Comparison of ENCODE assay signal across 22 mouse cellular contexts in genomic region chr11:24132358-24132757, GRCm38 (mm10). TPM values are rescaled to one million over a fixed set of nuclear protein-coding genes. Genes with fewer than 3 reads are reported as not detected.
DNase-seq lines count a peak whose midpoint lies in the region; ATAC-seq and TF ChIP-seq lines count a peak whose summit lies in the region.
"Had no signal": no experiment of that assay in that cellular context is flagged by ENCODE, and none has a peak within 500 bp of the region (broad histone marks: within the 10 kb centered on the region; RNA-seq: fewer than 3 reads in every experiment).

No protein-coding gene starts in this region.

- no peaks in the 10 kb centered on the region for H3K79me2 ChIP-seq in CH12.LX (replicated peaks; ENCODE audit: control insufficient read depth, extremely low read depth, insufficient read depth, poor library complexity, severe bottlenecking)
- peaks cover 77% of the 10 kb centered on the region for H3K79me2 ChIP-seq in MEL (ENCODE audit: control insufficient read depth, insufficient read depth, low read length, poor library complexity)
- H3K79me2 ChIP-seq in heart, adult 2 months (replicated peaks; ENCODE audit: control insufficient read depth, insufficient read depth, low read length): no peaks in the 10 kb centered on the region

- 56% methylated on average over 6 of the region's 6 CpGs for WGBS in liver, embryonic 13.5 days (ENCODE audit: insufficient replicate concordance)
- 75% methylated on average over 6 of the region's 6 CpGs for WGBS in liver, postnatal 0 days (ENCODE audit: insufficient replicate concordance)
- 89% methylated on average over 6 of the region's 6 CpGs for WGBS in heart, adult 2 months

- no peak for ATAC-seq in liver, embryonic 13.5 days (ENCODE audit: low read depth)
- ATAC-seq in liver, postnatal 0 days: no peak
- ATAC-seq: hindbrain, postnatal 0 days had no signal

- dilution Hi-C loops in CH12.LX (cut with MboI; ENCODE audit: extremely low pct_ligation_motif_present, extremely low pct_unique_long_range_greater_than_20kb, low sequenced_read_pairs): no loop called here

- peaks cover 48 to 97% of the 10 kb centered on the region in 2 experiments for H3K4me1 ChIP-seq in CH12.LX (ENCODE audit: control insufficient read depth in 1 of 2, insufficient read depth in 2 of 2)
- H3K4me1 ChIP-seq in MEL (ENCODE audit: control insufficient read depth in 1 of 2, insufficient read depth in 2 of 2, low read length in 2 of 2): peaks cover 73 to 91% of the 10 kb centered on the region in 2 experiments
- peaks cover 100% of the 10 kb centered on the region for H3K4me1 ChIP-seq in liver, embryonic 13.5 days (replicated peaks)
- H3K4me1 ChIP-seq in liver, postnatal 0 days (ENCODE audit: insufficient read depth): peaks cover 65% of the 10 kb centered on the region
- no peaks in the 10 kb centered on the region for H3K4me1 ChIP-seq in heart, adult 2 months (ENCODE audit: control insufficient read depth, insufficient read depth, low read length)

- H3K36me3 ChIP-seq in CH12.LX (replicated peaks in 1 of 2; ENCODE audit: control insufficient read depth in 1 of 2, insufficient read depth in 1 of 2, low read length in 1 of 2): peaks cover 0 to 57% of the 10 kb centered on the region in 2 experiments
- peaks cover 21 to 93% of the 10 kb centered on the region in 2 experiments for H3K36me3 ChIP-seq in MEL (ENCODE audit: control insufficient read depth in 1 of 2, insufficient read depth in 2 of 2, low read length in 2 of 2)
- peaks cover 17% of the 10 kb centered on the region for H3K36me3 ChIP-seq in liver, embryonic 13.5 days
- H3K36me3 ChIP-seq in liver, postnatal 0 days (replicated peaks; ENCODE audit: insufficient read depth, low read length): no peaks in the 10 kb centered on the region
- H3K36me3 ChIP-seq in heart, adult 2 months (ENCODE audit: control insufficient read depth, insufficient read depth, low read length): no peaks in the 10 kb centered on the region
- H3K36me3 ChIP-seq: heart, embryonic 13.5 days had no signal

- TF ChIP-seq RAD21 in CH12.LX (IDR thresholded peaks at IDR 0.05; ENCODE audit: low read depth, low read length) (no peak), MEL (IDR thresholded peaks at IDR 0.05; ENCODE audit: low read depth, low read length) (no peak)

- TF ChIP-seq POLR2A in CH12.LX (IDR thresholded peaks at IDR 0.05; ENCODE audit: low read depth, low read length) (no peak), MEL (IDR thresholded peaks at IDR 0.05; ENCODE audit: control insufficient read depth in 1 of 2, insufficient read depth in 1 of 2, low read depth in 1 of 2, low read length in 2 of 2, poor library complexity in 1 of 2) (no peak)
- TF ChIP-seq POLR2A in heart, adult 2 months (IDR thresholded peaks at IDR 0.05; ENCODE audit: insufficient read depth, low read depth, low read length): no peak

- DNase-seq in CH12.LX (ENCODE audit: extremely low read depth) (no peak), MEL (ENCODE audit: low read depth, low spot score) (peak; percentile 66)
- DNase-seq in liver, embryonic 13.5 days: no peak
- DNase-seq in liver, postnatal 0 days: no peak
- DNase-seq in lung, adult 18-20 months: no peak
- no peak for DNase-seq in heart, adult 2 months
- DNase-seq: adrenal gland, postnatal 10 days; cerebellum, adult 18-20 months; cerebellum, adult 9-11 months; cerebellum, postnatal 36 days; gastrocnemius, postnatal 14 days; heart, postnatal 36 days had no signal

- H3K9me3 ChIP-seq in CH12.LX (replicated peaks; ENCODE audit: low read length) (no peaks in the 10 kb centered on the region), MEL (replicated peaks; ENCODE audit: insufficient read depth, low read length) (no peaks in the 10 kb centered on the region)
- no peaks in the 10 kb centered on the region for H3K9me3 ChIP-seq in liver, embryonic 13.5 days (replicated peaks)
- H3K9me3 ChIP-seq in liver, postnatal 0 days (ENCODE audit: low read length): no peaks in the 10 kb centered on the region
- H3K9me3 ChIP-seq: embryonic facial prominence, embryonic 13.5 days; forebrain, embryonic 12.5 days; G1E; heart, embryonic 13.5 days had no signal

- H3K4me2 ChIP-seq in CH12.LX (ENCODE audit: insufficient read depth, low read depth, poor library complexity, severe bottlenecking): no peak overlapping the region
- H3K4me2 ChIP-seq in liver, embryonic 13.5 days: no peak overlapping the region
- no peak overlapping the region for H3K4me2 ChIP-seq in liver, postnatal 0 days (ENCODE audit: low read depth, low read length)
- H3K4me2 ChIP-seq: embryonic facial prominence, embryonic 13.5 days; forebrain, embryonic 12.5 days; heart, embryonic 13.5 days had no signal

- H3K9ac ChIP-seq in CH12.LX (ENCODE audit: insufficient read depth, low read depth) (no peak overlapping the region), MEL (ENCODE audit: control insufficient read depth, low read depth, low read length, poor library complexity, severe bottlenecking) (peak overlapping the region; percentile 52)
- peak overlapping the region; percentile 60 for H3K9ac ChIP-seq in liver, embryonic 13.5 days
- H3K9ac ChIP-seq in liver, postnatal 0 days (replicated peaks): no peak overlapping the region
- H3K9ac ChIP-seq in heart, adult 2 months (ENCODE audit: low read depth, low read length): no peak overlapping the region
- H3K9ac ChIP-seq: embryonic facial prominence, embryonic 13.5 days; forebrain, embryonic 12.5 days; heart, embryonic 13.5 days had no signal

- no peak for TF ChIP-seq EP300 in CH12.LX (IDR thresholded peaks at IDR 0.05; ENCODE audit: low read length)
- TF ChIP-seq EP300 in MEL (IDR thresholded peaks at IDR 0.05; ENCODE audit: low read depth in 1 of 2, low read length in 2 of 2): no peak
- TF ChIP-seq EP300 in liver, postnatal 0 days (IDR thresholded peaks at IDR 0.05; ENCODE audit: low read depth): no peak
- no peak for TF ChIP-seq EP300 in heart, adult 2 months (IDR thresholded peaks at IDR 0.05; ENCODE audit: insufficient read depth, low read depth, low read length)

- H3K27me3 ChIP-seq in CH12.LX (replicated peaks) (no peaks in the 10 kb centered on the region), MEL (ENCODE audit: control insufficient read depth in 1 of 2, insufficient read depth in 2 of 2, low read length in 2 of 2) (no peaks in the 10 kb centered on the region)
- H3K27me3 ChIP-seq in liver, embryonic 13.5 days: no peaks in the 10 kb centered on the region
- H3K27me3 ChIP-seq in liver, postnatal 0 days (ENCODE audit: insufficient read depth, low read length): no peaks in the 10 kb centered on the region
- no peaks in the 10 kb centered on the region for H3K27me3 ChIP-seq in heart, adult 2 months (ENCODE audit: control insufficient read depth, insufficient read depth, low read length)
- H3K27me3 ChIP-seq: embryonic facial prominence, embryonic 13.5 days; forebrain, embryonic 12.5 days; heart, embryonic 13.5 days had no signal

- in situ Hi-C loops in CH12.LX (cut with MboI; ENCODE audit: low pct_ligation_motif_present, low pct_unique_long_range_greater_than_20kb, low sequenced_read_pairs): loop anchor here (5.0 kb wide), 2 partner anchors 65 to 125 kb away; no protein-coding TSS in a partner anchor

- intact Hi-C loops in heart, adult 2 months (cut with DNase I): no loop called here

- H3K4me3 ChIP-seq in CH12.LX (replicated peaks in 1 of 3; ENCODE audit: low read depth in 2 of 3, low read length in 2 of 3, poor library complexity in 1 of 3) (peak overlapping the region in 1 of 3 experiments; percentile 3), MEL (ENCODE audit: control insufficient read depth in 1 of 2, insufficient read depth in 1 of 2, low read depth in 2 of 2, low read length in 2 of 2) (no peak overlapping the region)
- H3K4me3 ChIP-seq in liver, embryonic 13.5 days (replicated peaks): no peak overlapping the region
- no peak overlapping the region for H3K4me3 ChIP-seq in liver, postnatal 0 days (ENCODE audit: low read depth, low read length)
- no peak overlapping the region for H3K4me3 ChIP-seq in heart, adult 2 months
- H3K4me3 ChIP-seq: embryonic facial prominence, embryonic 13.5 days; forebrain, embryonic 12.5 days; heart, embryonic 13.5 days had no signal

- peak overlapping the region; percentile 54; the same call in 1 of the 2 replicates for H3K27ac ChIP-seq in CH12.LX (ENCODE audit: insufficient read depth, low read depth)
- H3K27ac ChIP-seq in MEL (ENCODE audit: control insufficient read depth, low read depth, low read length): peak overlapping the region; percentile 91
- H3K27ac ChIP-seq in liver, embryonic 13.5 days: peak overlapping the region; percentile 92
- peak overlapping the region; percentile 34; the same call in 1 of the 2 replicates for H3K27ac ChIP-seq in liver, postnatal 0 days (ENCODE audit: low read depth)
- no peak overlapping the region for H3K27ac ChIP-seq in heart, adult 2 months
- H3K27ac ChIP-seq: embryonic facial prominence, embryonic 13.5 days; forebrain, embryonic 12.5 days; heart, embryonic 13.5 days; hindbrain, postnatal 0 days had no signal

- TF ChIP-seq CTCF in CH12.LX (conservative IDR thresholded peaks at IDR 0.05 in 1 of 2, IDR thresholded peaks at IDR 0.05 in 1 of 2; ENCODE audit: low read depth in 2 of 2, low read length in 2 of 2): no peak
- no peak for TF ChIP-seq CTCF in MEL (IDR thresholded peaks at IDR 0.05 in 2 of 3, conservative IDR thresholded peaks at IDR 0.05 in 1 of 3; ENCODE audit: control insufficient read depth in 1 of 3, insufficient read depth in 1 of 3, low read depth in 2 of 3, low read length in 3 of 3, poor library complexity in 1 of 3, severe bottlenecking in 1 of 3)
- no peak for TF ChIP-seq CTCF in liver, postnatal 0 days (IDR thresholded peaks at IDR 0.05; ENCODE audit: low read depth)
- TF ChIP-seq CTCF in heart, adult 2 months (IDR thresholded peaks at IDR 0.05): no peak

RNA-seq across cellular contexts. Expression of gene Bcl11a, which starts 54.5 kb away (rescaled TPM):
- 6.8 and 9.0 TPM in 2 replicates for total RNA-seq in CH12.LX (2012; rRNA removed)
- 13.4 and 13.9 TPM in 2 replicates for total RNA-seq in CH12.LX (2014; rRNA removed)
- 52.1 and 57.9 TPM in 2 replicates for polyA plus RNA-seq in CH12.LX (2012; ENCODE audit: insufficient read length, low read depth)
- 37.0 and 43.8 TPM in 2 replicates for total RNA-seq in MEL (2012; rRNA removed)
- 100 to 1,000 TPM in 1 of 2 experiments, 10 to 100 TPM in 1; 83.8 to 112 TPM for polyA plus RNA-seq in MEL (2012; ENCODE audit: insufficient read depth in 1 of 2, insufficient read length in 2 of 2, low read depth in 1 of 2, low replicate concordance in 2 of 2, missing spikeins in 1 of 2)
- 37.9 and 45.0 TPM in 2 replicates for polyA plus RNA-seq in liver, embryonic 13.5 days (2015; fragmentation: Nextera tagmentation; extraction: Ambion mirVana)
- polyA plus RNA-seq in liver, postnatal 0 days (2015; fragmentation: Nextera tagmentation; extraction: Ambion mirVana): 6.6 and 10.3 TPM in 2 replicates
- 1 to 10 TPM; 2.4 to 4.2 TPM for total RNA-seq in heart, adult 2 months (2021)
- polyA plus RNA-seq in heart, adult 2 months (2012; rRNA removed): 1.1 and 1.7 TPM in 2 replicates

RNA-seq across cellular contexts. Expression of gene A830031A19Rik, which starts 57.5 kb away (rescaled TPM):
- total RNA-seq in CH12.LX (2012; rRNA removed): not detected in 2 replicates
- total RNA-seq in CH12.LX (2014; rRNA removed): not detected in 2 replicates
- polyA plus RNA-seq in CH12.LX (2012; ENCODE audit: insufficient read length, low read depth): not detected in 2 replicates
- total RNA-seq in MEL (2012; rRNA removed): not detected in 2 replicates
- not detected for polyA plus RNA-seq in MEL (2012; ENCODE audit: insufficient read depth in 1 of 2, insufficient read length in 2 of 2, low read depth in 1 of 2, low replicate concordance in 2 of 2, missing spikeins in 1 of 2)
- not detected in 2 replicates for polyA plus RNA-seq in liver, embryonic 13.5 days (2015; fragmentation: Nextera tagmentation; extraction: Ambion mirVana)
- polyA plus RNA-seq in liver, postnatal 0 days (2015; fragmentation: Nextera tagmentation; extraction: Ambion mirVana): not detected in 2 replicates
- total RNA-seq in heart, adult 2 months (2021): not detected
- polyA plus RNA-seq in heart, adult 2 months (2012; rRNA removed): not detected in 2 replicates
- total RNA-seq: adrenal gland, postnatal 10 days; adrenal gland, postnatal 4 days; gastrocnemius, postnatal 14 days; heart, postnatal 36 days; hindbrain, postnatal 0 days had no signal
- polyA plus RNA-seq: embryonic facial prominence, embryonic 13.5 days; forebrain, embryonic 12.5 days; forebrain, embryonic 16.5 days; G1E; gonadal fat pad, adult 2 months; heart, embryonic 13.5 days; heart, postnatal 0 days; hindbrain, embryonic 11.5 days; hindbrain, postnatal 0 days had no signal

Comparison
In these comparisons a context has a peak if more than half of its experiments do, and no peak if none do; other contexts are left out.
1. H3K9ac ChIP-seq: peak in MEL (single experiment) and liver, embryonic 13.5 days (single experiment); none in CH12.LX (single experiment), liver, postnatal 0 days (single experiment) and heart, adult 2 months (single experiment).
2. Of the 35 proteins assayed by ChIP-seq in both MEL and CH12.LX: peak only in MEL: MAZ; only in CH12.LX: E2F4, NELFE, UBTF and ZMIZ1; in both: none; in neither: 30.